Mouse (Mus musculus) ES-E14 (cell line): ENCODE measurements around the gene Fbxo8. TPM values are rescaled to one million over a fixed set of nuclear protein-coding genes. Genes with fewer than 3 reads are reported as not detected.

Experiments
- DNase-seq: peaks from one replicate; pipeline ENCODE4 v3.0.0-alpha.2; 2013; ENCODE audit warnings: low read depth, low spot score
- H3K27ac ChIP-seq: 2 replicates; pipeline ENCODE4 v1.5.1; 2012; ENCODE audit warnings: low read depth, mild to moderate bottlenecking, low read length, moderate library complexity, mixed read lengths; ENCODE audit not compliant: poor library complexity, insufficient read depth, severe bottlenecking
- H3K36me3 ChIP-seq: 2 replicates; pipeline ENCODE4 v1.6.1; 2012; ENCODE audit warnings: mild to moderate bottlenecking, low read length, moderate library complexity, mixed read lengths; ENCODE audit not compliant: control insufficient read depth, poor library complexity, insufficient read depth, severe bottlenecking
- H3K4me1 ChIP-seq, 2 experiments: fragments of 150-350 bp in 1 of 2; sonication (generic) in 1 of 2; 2 replicates each; pipeline ENCODE4 v1.6.1; 2012; ENCODE audit warnings: low read length in 2 of 2, mild to moderate bottlenecking in 1 of 2, mixed read lengths in 1 of 2; ENCODE audit not compliant: control insufficient read depth in 2 of 2, insufficient read depth in 2 of 2, poor library complexity in 1 of 2
- H3K4me3 ChIP-seq, 2 experiments: fragments of 150-350 bp in 1 of 2; sonication (generic) in 1 of 2; 2 replicates each; pipeline ENCODE4 v1.5.1; 2012; ENCODE audit warnings: low read length in 2 of 2, low read depth in 1 of 2, mild to moderate bottlenecking in 1 of 2, mixed read lengths in 1 of 2; ENCODE audit not compliant: insufficient read depth in 1 of 2, poor library complexity in 1 of 2, severe bottlenecking in 1 of 2
- H3K9ac ChIP-seq: 2 replicates; pipeline ENCODE4 v1.6.1; 2012; ENCODE audit warnings: low read depth, mild to moderate bottlenecking, low read length, mixed read lengths; ENCODE audit not compliant: poor library complexity, insufficient read depth, severe bottlenecking
- H3K9me3 ChIP-seq: fragments of 150-350 bp; sonication (generic); 2 replicates; pipeline ENCODE4 v1.6.1; 2012; ENCODE audit warnings: low read depth, mild to moderate bottlenecking, low read length; ENCODE audit not compliant: control insufficient read depth, insufficient read depth
- CHD2 ChIP-seq: IDR thresholded peaks from 2 replicates; pipeline ENCODE4 v1.6.1; 2014; ENCODE audit warnings: mild to moderate bottlenecking, low read depth, low read length, inconsistent platforms
- HCFC1 ChIP-seq: IDR thresholded peaks from 2 replicates; pipeline ENCODE4 v1.6.1; 2012; ENCODE audit warnings: low read length, inconsistent platforms, borderline replicate concordance; ENCODE audit not compliant: insufficient read depth
- MAFK ChIP-seq: IDR thresholded peaks from 2 replicates; pipeline ENCODE4 v1.6.1; 2014; ENCODE audit warnings: mild to moderate bottlenecking, low read depth, low read length, inconsistent platforms; ENCODE audit not compliant: insufficient read depth
- ZC3H11A ChIP-seq: IDR thresholded peaks from 2 replicates; pipeline ENCODE4 v1.6.1; 2012; ENCODE audit warnings: low read depth, mild to moderate bottlenecking, inconsistent platforms, low read length, borderline replicate concordance
- ZNF384 ChIP-seq: IDR thresholded peaks from 2 replicates; pipeline ENCODE4 v1.6.1; 2012; ENCODE audit warnings: low read depth, low read length, inconsistent platforms
- in situ Hi-C, 2 experiments: fragments of 600-800 bp; cut with MboI; formaldehyde crosslinking; loops; one replicate each; pipeline ENCODE4 v1.15.1; 2025; ENCODE audit warnings: low sequenced_read_pairs in 2 of 2, inconsistent platforms in 1 of 2; ENCODE audit not compliant: unreplicated experiment in 2 of 2
- total RNA-seq: library from RNA; depleted of rRNA; stranded (reverse); fragments of 300-350 nt; gene quantifications from 2 replicates; pipeline ENCODE4 v1.2.3, GENCODE M21; 2012

The Fbxo8 gene
- total RNA-seq, 1 experiment, result 27.3 TPM

DNA sequence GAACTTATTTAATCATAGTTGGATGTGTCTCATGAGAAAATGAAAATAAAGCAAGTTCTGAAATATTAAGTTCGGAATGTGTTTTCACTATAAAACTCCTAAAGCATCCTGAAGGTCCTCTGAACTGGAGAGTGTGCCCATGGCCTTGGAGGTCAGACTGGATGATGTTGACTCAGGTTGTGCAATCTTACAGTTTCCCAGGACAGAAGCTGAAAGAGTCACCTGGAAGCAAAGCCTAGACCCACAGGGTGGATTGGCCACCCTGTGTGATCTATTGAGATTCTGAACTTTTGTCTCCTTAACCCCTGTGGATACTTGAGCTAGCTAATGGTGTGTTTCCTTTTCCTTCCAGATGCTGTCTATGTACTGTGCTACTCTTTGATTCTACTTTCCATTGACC lies 40.2 kb downstream of the Fbxo8 start:
- in situ Hi-C loops, result no loop called here
- no peak for TF ChIP-seq MAFK
- Histone ChIP-seq H3K27ac (no peak overlapping the region), H3K36me3 (no peaks in the 10 kb centered on the region), H3K9me3 (no peaks in the 10 kb centered on the region), H3K4me1 (0 out of 4 replicates have a peak, but pooled peaks cover 0 to 1% of the 10 kb centered on the region in 2 experiments), H3K4me3 (no peak overlapping the region), H3K9ac (no peak overlapping the region)
- no peak for DNase-seq

DNA sequence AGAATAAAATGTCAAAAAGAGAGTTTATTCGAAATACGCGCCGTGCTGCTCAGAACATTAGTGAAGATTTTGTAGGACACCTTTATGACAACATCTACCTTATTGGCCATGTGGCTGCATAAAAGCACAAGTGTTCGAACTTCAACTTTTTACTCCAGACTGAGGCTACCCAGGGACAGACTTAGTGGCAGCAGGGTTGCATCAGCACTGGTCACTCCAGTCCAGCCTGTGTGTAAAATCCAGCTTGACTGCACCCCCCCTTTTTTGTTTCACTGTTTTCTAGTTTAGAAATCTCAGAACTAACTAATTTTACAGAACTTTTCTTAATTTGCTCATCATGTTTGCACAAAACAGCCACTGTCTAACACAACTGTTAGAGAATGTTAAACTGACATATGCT lies 40.6 kb downstream of the Fbxo8 start:
- 0 out of 4 replicates have a peak, but pooled peaks cover 0 to 1% of the 10 kb centered on the region in 2 experiments for H3K4me1 ChIP-seq
- H3K27ac ChIP-seq, result no peak overlapping the region
- no peak overlapping the region for H3K4me3 ChIP-seq
- no peak for DNase-seq
- H3K9ac ChIP-seq, result no peak overlapping the region
- TF ChIP-seq HCFC1, result no peak
- TF ChIP-seq CHD2, result no peak
- TF ChIP-seq ZC3H11A, result no peak
- TF ChIP-seq ZNF384, result no peak
- no peak for TF ChIP-seq MAFK
- in situ Hi-C loops, result no loop called here
- no peaks in the 10 kb centered on the region for H3K9me3 ChIP-seq
- H3K36me3 ChIP-seq, result no peaks in the 10 kb centered on the region

DNA sequence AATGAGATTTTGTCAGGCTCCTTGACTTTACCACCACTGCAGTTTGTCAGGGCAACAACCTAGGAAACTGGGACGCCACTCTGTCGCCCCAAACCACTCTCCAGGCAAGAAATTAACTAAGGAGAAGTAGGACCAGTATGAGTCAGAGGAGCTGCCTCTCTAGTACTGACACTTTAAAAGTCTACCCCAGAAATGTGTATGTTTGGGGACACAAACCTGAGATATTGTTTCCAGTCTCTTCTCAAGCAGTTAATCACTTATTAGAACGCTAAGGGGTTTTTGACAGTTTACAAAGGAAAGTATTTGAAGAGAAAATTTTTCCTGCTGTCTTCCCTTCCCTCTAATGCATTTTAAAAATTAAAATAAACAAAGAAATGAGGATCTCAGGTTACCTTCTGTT lies 55.6 kb downstream of the Fbxo8 start:
- no peak for TF ChIP-seq CHD2
- Histone ChIP-seq H3K9ac (no peak overlapping the region), H3K27ac (no peak overlapping the region), H3K9me3 (no peaks in the 10 kb centered on the region), H3K4me1 (peaks cover 0 to 5% of the 10 kb centered on the region in 2 experiments; a peak in 1 of 4 replicates), H3K4me3 (no peak overlapping the region), H3K36me3 (no peaks in the 10 kb centered on the region)
- no peak for DNase-seq
- in situ Hi-C loops, result no loop called here

DNA sequence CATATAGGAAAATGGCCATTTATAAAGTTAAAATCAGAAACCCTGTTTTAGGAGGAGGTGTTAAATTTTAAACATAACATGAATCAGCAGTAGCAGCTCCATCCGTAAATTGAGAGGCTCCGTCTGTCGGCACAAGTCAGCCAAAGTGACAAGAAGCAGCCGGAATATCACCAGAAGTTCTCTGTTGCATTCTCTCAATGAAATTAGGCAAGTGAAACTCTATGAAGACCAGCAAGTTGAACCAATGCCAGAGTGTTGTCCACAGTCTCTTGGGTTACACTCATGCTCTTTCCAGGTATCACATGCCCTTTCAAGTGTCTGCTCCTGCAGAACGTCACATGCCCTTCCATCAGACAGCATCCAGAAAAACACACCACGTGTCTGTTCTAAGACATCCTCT lies 60.8 kb downstream of the Fbxo8 start:
- Histone ChIP-seq H3K4me1 (peaks cover 3 to 5% of the 10 kb centered on the region in 2 experiments; a peak in 2 of 4 replicates), H3K9ac (no peak overlapping the region), H3K4me3 (no peak overlapping the region), H3K9me3 (no peaks in the 10 kb centered on the region), H3K27ac (no peak overlapping the region), H3K36me3 (no peaks in the 10 kb centered on the region)
- DNase-seq, result no peak
- no peak for TF ChIP-seq HCFC1
- TF ChIP-seq CHD2, result no peak
- TF ChIP-seq ZC3H11A, result no peak
- no peak for TF ChIP-seq ZNF384
- TF ChIP-seq MAFK, result no peak
- in situ Hi-C loops, result no loop called here

DNA sequence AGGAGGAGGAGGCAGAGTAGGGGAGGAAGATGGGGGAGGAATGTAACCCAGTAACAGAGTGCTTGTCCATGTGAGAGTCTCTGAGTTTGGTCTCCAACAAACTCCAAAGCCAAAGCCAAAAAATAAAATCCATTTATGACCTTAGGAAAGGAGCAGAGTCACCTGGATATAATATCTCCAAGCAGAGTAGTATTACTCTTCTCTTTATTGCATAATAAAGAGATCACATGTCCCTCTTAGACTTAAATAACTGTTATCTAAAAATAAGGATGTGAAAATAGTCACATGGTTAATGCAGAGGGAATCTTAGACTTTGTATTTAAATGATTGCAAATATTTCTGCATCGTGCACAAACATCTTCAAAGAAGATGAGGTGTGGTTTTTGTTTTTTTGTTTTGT lies 63.3 kb downstream of the Fbxo8 start:
- no peaks in the 10 kb centered on the region for H3K9me3 ChIP-seq
- no peaks in the 10 kb centered on the region for H3K36me3 ChIP-seq
- H3K4me3 ChIP-seq, result no peak overlapping the region
- in situ Hi-C loops, result no loop called here
- no peak overlapping the region for H3K9ac ChIP-seq
- TF ChIP-seq MAFK, result no peak
- TF ChIP-seq HCFC1, result no peak
- TF ChIP-seq CHD2, result no peak
- TF ChIP-seq ZNF384, result no peak
- no peak for TF ChIP-seq ZC3H11A
- no peak for DNase-seq
- no peak overlapping the region for H3K27ac ChIP-seq
- H3K4me1 ChIP-seq, result peaks cover 3 to 4% of the 10 kb centered on the region in 2 experiments; a peak in 2 of 4 replicates
